Mouse (Mus musculus) midbrain, postnatal 0 days (tissue): ENCODE measurements at regions not wholly inside any gene's neighbourhood (a gene's known extent, or its start where the extent isn't known, plus 50 kb on each side); places are given as distances from the start of the nearest gene placed in this dataset.

Experiments used
- ATAC-seq: fragments of 200-750 bp; cut with Nextera tagmentation; 2 replicates; pipeline ENCODE4 v1.8.0; 2017; ENCODE audit warnings: moderate number of reproducible peaks, mild to moderate bottlenecking, moderate TSS enrichment, moderate library complexity; ENCODE audit not compliant: low FRiP score
- DNase-seq: peaks from one replicate; pipeline ENCODE4 v3.0.0-alpha.2; 2015; ENCODE audit warnings: low spot score
- H3K27ac ChIP-seq: fragments of 300-500 bp; sonication (generic); 2 replicates; pipeline ENCODE4 v1.5.1; 2014; ENCODE audit warnings: low read depth, mild to moderate bottlenecking, low read length, mixed read lengths
- H3K27me3 ChIP-seq: fragments of 300-500 bp; sonication (generic); 2 replicates; pipeline ENCODE4 v1.6.1; 2014; ENCODE audit warnings: low read length, control low read depth, mixed read lengths; ENCODE audit not compliant: insufficient read depth
- H3K36me3 ChIP-seq: fragments of 300-500 bp; sonication (generic); 2 replicates; pipeline ENCODE4 v1.6.1; 2014; ENCODE audit warnings: low read length, control low read depth, mixed read lengths; ENCODE audit not compliant: insufficient read depth
- H3K4me1 ChIP-seq: fragments of 300-500 bp; sonication (generic); 2 replicates; pipeline ENCODE4 v1.6.1; 2014; ENCODE audit warnings: mild to moderate bottlenecking, control low read depth, antibody characterized with exemption, low read length, mixed read lengths; ENCODE audit not compliant: insufficient read depth
- H3K4me2 ChIP-seq: fragments of 300-500 bp; sonication (generic); 2 replicates; pipeline ENCODE4 v1.6.1; 2014; ENCODE audit warnings: low read depth, mild to moderate bottlenecking, low read length, mixed read lengths; ENCODE audit not compliant: poor library complexity, severe bottlenecking
- H3K4me3 ChIP-seq: fragments of 300-500 bp; sonication (generic); 2 replicates; pipeline ENCODE4 v1.5.1; 2014; ENCODE audit warnings: low read depth, mild to moderate bottlenecking, low read length, moderate library complexity
- H3K9ac ChIP-seq: fragments of 300-500 bp; sonication (generic); replicated peaks from 2 replicates; pipeline ENCODE4 v1.6.1; 2014; ENCODE audit warnings: mild to moderate bottlenecking, low read length, moderate library complexity, mixed read lengths; ENCODE audit not compliant: poor library complexity, severe bottlenecking
- H3K9me3 ChIP-seq: fragments of 300-500 bp; sonication (generic); 2 replicates; pipeline ENCODE4 v1.6.1; 2016; ENCODE audit warnings: low read length, control low read depth
- CTCF ChIP-seq: IDR thresholded peaks from 2 replicates; pipeline ENCODE4 v1.5.1; 2016; ENCODE audit warnings: antibody characterized with exemption, mild to moderate bottlenecking
- whole genome bisulfite sequencing: fragments of 180-500 bp; shearing (Covaris S2); extraction: QIAGEN DNeasy Blood & Tissue Kit; methylation state at CpG from one replicate; pipeline ENCODE4 v1.1.7; 2014; 5-methylcytosine and 5-hydroxymethylcytosine counted together

- no peak for DNase-seq
- Histone ChIP-seq H3K36me3 (no peaks in the 10 kb centered on the region), H3K27ac (no peak overlapping the region), H3K4me1 (0 out of 2 replicates have a peak, but pooled peaks cover 2% of the 10 kb centered on the region), H3K4me3 (no peak overlapping the region), H3K27me3 (peaks cover 8% of the 10 kb centered on the region; the same call in 1 of the 2 replicates), H3K9ac (no peak overlapping the region), H3K4me2 (no peak overlapping the region), H3K9me3 (no peaks in the 10 kb centered on the region)
- WGBS, result 55% methylated on average over 10 of the region's 10 CpGs
- no peak for ATAC-seq
- TF ChIP-seq CTCF, result no peak
Observed at GRCm38 (mm10) chr7:136065679-136066055, 349.5 kb upstream of the Mki67 start.

DNA sequence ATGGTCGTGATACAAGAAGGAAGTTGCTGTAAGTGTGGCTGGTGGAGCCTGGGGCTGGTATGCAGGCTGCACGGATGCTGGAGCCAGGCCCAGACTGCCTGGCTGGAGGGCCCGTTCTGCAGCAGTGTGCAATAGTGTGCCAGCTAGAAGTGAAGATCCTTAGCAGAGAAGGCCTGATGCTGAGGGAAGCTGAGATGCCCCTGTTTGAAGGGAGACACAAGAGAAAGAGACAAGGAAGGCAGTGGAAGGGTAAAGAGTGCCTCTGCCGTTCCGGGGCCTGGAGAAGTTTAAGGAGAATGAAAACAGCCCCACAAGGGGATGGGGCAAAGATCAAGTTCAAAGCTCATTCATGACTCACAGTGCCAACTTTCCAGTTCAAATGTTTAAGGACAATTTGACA is 354.7 kb upstream of the Mki67 start:
- ATAC-seq (no peak), DNase-seq (no peak)
- 70% methylated on average over 5 of the region's 5 CpGs for WGBS
- H3K27ac ChIP-seq, result no peak overlapping the region
- H3K4me1 ChIP-seq, result no peaks in the 10 kb centered on the region
- H3K4me3 ChIP-seq, result no peak overlapping the region
- H3K9ac ChIP-seq, result no peak overlapping the region
- no peaks in the 10 kb centered on the region for H3K36me3 ChIP-seq
- peaks cover 4% of the 10 kb centered on the region; the same call in 1 of the 2 replicates for H3K27me3 ChIP-seq
- TF ChIP-seq CTCF, result no peak
- H3K4me2 ChIP-seq, result no peak overlapping the region
- no peaks in the 10 kb centered on the region for H3K9me3 ChIP-seq

GRCm38 (mm10) chr7:136071331-136071730 is 355.2 kb upstream of the Mki67 start:
- Histone ChIP-seq H3K4me2 (no peak overlapping the region), H3K9me3 (no peaks in the 10 kb centered on the region), H3K36me3 (no peaks in the 10 kb centered on the region), H3K4me3 (no peak overlapping the region), H3K27me3 (peaks cover 4% of the 10 kb centered on the region; the same call in 1 of the 2 replicates), H3K27ac (no peak overlapping the region), H3K9ac (no peak overlapping the region), H3K4me1 (no peaks in the 10 kb centered on the region)
- no peak for TF ChIP-seq CTCF
- WGBS, result 92% methylated on average over 4 of the region's 4 CpGs
- no peak for ATAC-seq
- no peak for DNase-seq

DNA sequence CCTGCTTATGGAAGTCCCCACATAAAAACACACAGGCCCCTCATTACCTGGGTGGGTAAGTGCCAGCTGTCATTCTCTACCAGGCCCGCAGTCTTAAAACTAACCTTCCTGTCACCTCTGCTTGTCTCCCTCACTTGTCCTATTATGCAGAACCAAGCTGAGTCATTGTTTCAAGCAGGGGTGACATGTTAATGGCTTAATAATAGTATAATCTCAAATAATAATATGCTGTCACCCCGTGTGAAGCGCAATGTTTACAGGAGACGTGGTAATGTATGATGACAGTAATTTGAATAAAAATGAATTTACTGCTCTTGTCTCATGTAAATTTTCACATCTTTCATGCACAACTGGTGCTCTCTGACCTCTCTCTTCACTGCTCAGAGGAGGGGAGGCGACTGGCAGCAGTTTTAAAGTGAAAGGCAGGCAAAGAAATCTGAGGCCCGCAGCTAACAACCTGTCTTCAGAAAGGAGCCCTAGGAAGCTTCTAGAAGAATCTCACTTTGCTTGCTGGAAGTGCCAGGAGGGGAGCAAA is 357.2 kb upstream of the Mki67 start:
- 64% methylated on average over 6 of the region's 6 CpGs for WGBS
- no peak for DNase-seq

GRCm38 (mm10) chr7:136074043-136074442 is 357.9 kb upstream of the Mki67 start:
- ATAC-seq (no peak), DNase-seq (no peak)
- H3K27me3 ChIP-seq, result no peaks in the 10 kb centered on the region
- TF ChIP-seq CTCF, result no peak
- no peak overlapping the region for H3K27ac ChIP-seq
- H3K36me3 ChIP-seq, result no peaks in the 10 kb centered on the region
- H3K9me3 ChIP-seq, result no peaks in the 10 kb centered on the region
- no peak overlapping the region for H3K9ac ChIP-seq
- no peak overlapping the region for H3K4me2 ChIP-seq
- no peak overlapping the region for H3K4me3 ChIP-seq
- 82% methylated on average over 2 of the region's 2 CpGs for WGBS
- H3K4me1 ChIP-seq, result no peaks in the 10 kb centered on the region

More for the DNA sequence above, 357.2 kb upstream of the Mki67 start:
- ATAC-seq, result no peak
- no peaks in the 10 kb centered on the region for H3K4me1 ChIP-seq
- TF ChIP-seq CTCF, result no peak
- H3K27ac ChIP-seq, result no peak overlapping the region
- 0 out of 2 replicates have a peak, but pooled peaks cover under 1% of the 10 kb centered on the region for H3K27me3 ChIP-seq
- no peak overlapping the region for H3K9ac ChIP-seq
- H3K36me3 ChIP-seq, result no peaks in the 10 kb centered on the region
- no peak overlapping the region for H3K4me2 ChIP-seq
- H3K9me3 ChIP-seq, result no peaks in the 10 kb centered on the region
- H3K4me3 ChIP-seq, result no peak overlapping the region

- Histone ChIP-seq H3K9ac (no peak overlapping the region), H3K27ac (no peak overlapping the region; the same call in 1 of the 2 replicates), H3K36me3 (no peaks in the 10 kb centered on the region), H3K27me3 (no peaks in the 10 kb centered on the region), H3K9me3 (no peaks in the 10 kb centered on the region), H3K4me3 (no peak overlapping the region), H3K4me2 (no peak overlapping the region), H3K4me1 (no peaks in the 10 kb centered on the region; the same call in 1 of the 2 replicates)
- TF ChIP-seq CTCF, result no peak
- ATAC-seq (peak; percentile 31; the same call in 1 of the 2 replicates), DNase-seq (peak; percentile 67)
- WGBS, result 52% methylated on average over 7 of the region's 7 CpGs
Observed at GRCm38 (mm10) chr7:136081534-136082252, 365.5 kb upstream of the Mki67 start.
